Mouse (Mus musculus): ENCODE measurements around the gene Tax1bp3. TPM values are rescaled to one million over a fixed set of nuclear protein-coding genes. Genes with fewer than 3 reads are reported as not detected.

The Tax1bp3 gene
- total RNA-seq (2014; rRNA removed) = 52.2 and 59.5 TPM in 2 replicates
- 122 and 137 TPM in 2 replicates for polyA plus RNA-seq (2015; fragmentation: Nextera tagmentation; extraction: Ambion mirVana)

DNA sequence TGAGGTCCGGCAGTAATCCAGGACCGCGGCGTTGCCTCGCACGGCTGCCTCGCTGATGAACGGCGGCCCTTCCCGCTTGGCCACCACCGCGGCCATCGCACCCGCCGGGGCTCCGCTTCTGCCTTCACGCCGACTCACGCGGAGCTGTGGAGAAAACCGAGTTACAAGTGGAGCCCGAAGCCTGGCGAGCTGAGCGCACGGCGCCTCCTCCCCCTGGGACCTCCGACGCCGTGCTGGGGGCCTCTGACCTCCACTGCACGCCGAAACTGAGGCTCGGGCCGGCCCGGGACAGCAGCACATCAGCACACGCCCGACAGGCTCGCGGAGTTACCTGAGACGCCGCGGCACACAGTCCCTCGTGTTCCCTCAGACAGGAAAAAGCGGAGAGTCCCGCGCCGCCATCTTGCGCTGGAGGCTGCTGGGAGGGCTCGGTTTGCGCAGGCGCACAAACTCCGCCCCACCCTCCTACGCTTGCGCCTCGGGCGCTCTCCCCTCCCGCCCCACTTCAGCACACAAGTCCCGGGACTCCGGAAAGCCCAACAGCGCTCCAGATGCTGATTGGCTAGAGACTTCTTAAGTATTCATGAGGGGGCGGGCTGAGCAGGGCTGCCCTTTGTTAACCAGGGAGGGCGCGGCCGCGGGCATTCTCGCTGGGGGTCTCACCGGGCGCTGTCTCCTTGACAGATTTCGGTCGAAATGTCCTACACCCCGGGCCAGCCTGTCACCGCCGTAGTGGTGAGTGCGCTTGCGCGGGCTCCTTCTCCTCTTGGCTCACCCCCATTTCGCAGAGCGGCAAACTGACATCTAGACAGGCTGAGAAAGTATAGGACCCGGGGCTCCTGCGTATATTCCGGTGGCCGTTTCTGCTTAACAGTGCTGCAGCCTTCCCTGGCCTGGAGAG lies at the start of gene Tax1bp3, which contains the start of gene Emc6:
TSS of gene Tax1bp3 (plus strand) at position 476 of the 901 bp plus-strand sequence.
TSS of gene Emc6 (minus strand) at position 430 of the 901 bp plus-strand sequence.
- H3K9me3 ChIP-seq (ENCODE audit: low read length) = no peaks in the 10 kb centered on the region
- H3K27me3 ChIP-seq (ENCODE audit: insufficient read depth, low read length) = no peaks in the 10 kb centered on the region
- H3K4me3 ChIP-seq (ENCODE audit: low read depth, low read length) = peak within 1 kb of the TSS; percentile 95
- H3K36me3 ChIP-seq (ENCODE audit: insufficient read depth) = peaks cover 19% of the 10 kb centered on the region
- no peak for TF ChIP-seq CTCF (IDR thresholded peaks at IDR 0.05; ENCODE audit: low read depth)
- ATAC-seq = peak; percentile 98
- H3K4me2 ChIP-seq (ENCODE audit: low read depth) = peak within 1 kb of the TSS; percentile 67
- WGBS = 1% methylated on average over 73 of the region's 81 CpGs
- peak within 1 kb of the TSS; percentile 71 for H3K9ac ChIP-seq
- H3K4me1 ChIP-seq (ENCODE audit: insufficient read depth) = peaks cover 20% of the 10 kb centered on the region
- peak within 1 kb of the TSS; percentile 84 for H3K27ac ChIP-seq (ENCODE audit: low read depth, low read length)
- DNase-seq = peak; percentile 98

DNA sequence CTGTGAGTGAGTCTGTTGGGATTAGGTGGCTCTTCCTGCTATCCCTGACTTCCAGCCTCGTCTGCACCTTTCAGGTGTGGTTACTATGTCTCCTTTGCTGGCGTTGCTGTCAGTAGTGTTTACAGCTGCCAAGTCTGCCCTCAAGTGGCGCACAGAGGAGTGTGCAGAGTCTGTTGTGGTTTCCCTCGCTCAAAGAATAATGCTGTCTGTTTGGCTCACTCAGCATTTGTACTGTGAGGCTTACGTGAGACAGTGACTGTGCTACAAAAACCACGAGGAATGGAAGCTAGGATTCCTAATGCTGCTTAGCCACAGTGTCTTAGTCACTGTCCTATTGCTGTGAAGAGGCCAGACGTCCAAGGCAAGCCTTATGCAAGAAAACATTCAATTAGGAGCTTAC lies 45.9 kb upstream of the Tax1bp3 start:
- H3K4me2 ChIP-seq (ENCODE audit: low read depth) = no peak overlapping the region
- peak; percentile 34 for TF ChIP-seq CTCF (IDR thresholded peaks at IDR 0.05; ENCODE audit: low read depth)
- no peak overlapping the region for H3K4me3 ChIP-seq (ENCODE audit: low read depth, low read length)
- H3K27me3 ChIP-seq (ENCODE audit: insufficient read depth, low read length) = no peaks in the 10 kb centered on the region
- ATAC-seq (no peak; the same call in 1 of the 2 replicates), DNase-seq (no peak)
- H3K9ac ChIP-seq = no peak overlapping the region
- H3K36me3 ChIP-seq (ENCODE audit: insufficient read depth) = no peaks in the 10 kb centered on the region
- WGBS = 82% methylated on average over 7 of the region's 7 CpGs
- H3K4me1 ChIP-seq (ENCODE audit: insufficient read depth) = no peaks in the 10 kb centered on the region
- no peaks in the 10 kb centered on the region for H3K9me3 ChIP-seq (ENCODE audit: low read length)
- H3K27ac ChIP-seq (ENCODE audit: low read depth, low read length) = no peak overlapping the region

DNA sequence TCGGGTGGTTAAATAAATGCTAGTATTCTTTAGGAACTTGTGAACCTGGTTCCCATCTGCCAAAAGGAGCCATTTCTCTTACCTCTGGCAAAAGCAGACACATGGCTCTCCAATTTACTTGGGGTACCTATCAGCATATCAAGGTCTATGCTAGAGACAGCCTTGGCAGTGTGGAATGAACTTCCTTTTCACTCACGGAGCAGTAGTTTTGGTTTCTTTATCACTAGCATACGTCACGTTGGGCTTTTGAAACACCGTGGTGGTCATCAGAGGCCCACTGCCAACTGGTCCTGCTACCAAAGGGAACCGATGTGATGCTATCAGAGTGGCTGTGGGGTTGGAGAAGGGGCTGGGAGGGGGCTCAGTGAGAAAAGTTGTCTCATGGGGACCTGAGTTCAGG lies 43.9 kb upstream of the Tax1bp3 start:
- no peaks in the 10 kb centered on the region for H3K36me3 ChIP-seq (ENCODE audit: insufficient read depth)
- ATAC-seq = no peak
- H3K27ac ChIP-seq (ENCODE audit: low read depth, low read length) = no peak overlapping the region
- no peak overlapping the region for H3K9ac ChIP-seq
- H3K27me3 ChIP-seq (ENCODE audit: insufficient read depth, low read length) = no peaks in the 10 kb centered on the region
- H3K9me3 ChIP-seq (ENCODE audit: low read length) = no peaks in the 10 kb centered on the region
- no peak for DNase-seq
- no peak overlapping the region for H3K4me2 ChIP-seq (ENCODE audit: low read depth)
- WGBS = 99% methylated on average over 6 of the region's 6 CpGs
- TF ChIP-seq CTCF (IDR thresholded peaks at IDR 0.05; ENCODE audit: low read depth) = no peak
- no peaks in the 10 kb centered on the region for H3K4me1 ChIP-seq (ENCODE audit: insufficient read depth)
- H3K4me3 ChIP-seq (ENCODE audit: low read depth, low read length) = no peak overlapping the region

DNA sequence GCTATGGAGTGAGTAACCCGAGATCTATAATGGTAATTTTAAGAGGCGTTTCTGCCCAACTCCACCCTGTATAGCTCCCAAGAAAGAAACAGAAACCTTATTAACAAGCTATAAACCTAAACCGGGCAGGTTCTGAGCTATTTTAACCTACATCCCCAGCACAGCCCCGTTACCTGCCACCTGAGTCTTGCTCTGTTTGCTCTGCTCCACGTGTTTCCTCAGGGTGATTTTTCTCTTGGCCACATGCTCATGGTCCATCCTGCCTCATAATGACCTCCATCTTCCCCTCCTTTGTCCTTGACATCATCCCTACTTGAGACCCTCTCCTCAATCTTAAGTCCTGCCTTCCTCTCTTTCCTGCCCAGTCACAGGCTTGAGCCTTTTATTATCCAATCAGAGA lies 42.7 kb upstream of the Tax1bp3 start:
- 96% methylated on average over 5 of the region's 5 CpGs for whole genome bisulfite sequencing

DNA sequence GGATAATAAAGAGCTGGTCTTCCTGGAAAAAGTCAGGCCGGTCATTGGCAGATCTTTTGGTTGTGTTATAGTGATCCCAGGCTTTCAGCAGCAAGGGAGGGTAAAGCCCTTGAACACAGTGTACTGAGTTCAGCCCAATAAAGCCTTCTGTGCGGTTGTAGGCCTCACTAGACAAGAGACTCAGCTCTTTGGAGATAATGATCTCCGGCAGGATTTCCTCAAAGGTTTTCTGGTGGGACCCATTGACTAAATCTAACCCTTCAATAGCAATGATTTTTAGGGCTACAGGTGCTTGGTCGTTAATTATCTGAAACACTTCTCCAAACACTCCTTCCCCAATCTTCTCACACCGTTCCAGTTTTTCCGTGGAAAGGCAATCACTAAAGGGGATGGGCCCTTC lies 40.3 kb upstream of the Tax1bp3 start:
- no peak overlapping the region for H3K27ac ChIP-seq (ENCODE audit: low read depth, low read length)
- ATAC-seq = no peak
- no peaks in the 10 kb centered on the region for H3K27me3 ChIP-seq (ENCODE audit: insufficient read depth, low read length)
- H3K4me1 ChIP-seq (ENCODE audit: insufficient read depth) = no peaks in the 10 kb centered on the region
- no peaks in the 10 kb centered on the region for H3K9me3 ChIP-seq (ENCODE audit: low read length)
- DNase-seq = no peak
- no peak overlapping the region for H3K4me3 ChIP-seq (ENCODE audit: low read depth, low read length)
- H3K4me2 ChIP-seq (ENCODE audit: low read depth) = 0 out of 2 replicates have a peak overlapping the region, but pooled peaks have one; percentile 77
- no peak for TF ChIP-seq CTCF (IDR thresholded peaks at IDR 0.05; ENCODE audit: low read depth)
- H3K9ac ChIP-seq = no peak overlapping the region
- WGBS = 84% methylated on average over 6 of the region's 6 CpGs
- H3K36me3 ChIP-seq (ENCODE audit: insufficient read depth) = no peaks in the 10 kb centered on the region

More for the DNA sequence above, 42.7 kb upstream of the Tax1bp3 start:
- Histone ChIP-seq H3K27ac (ENCODE audit: low read depth, low read length) (no peak overlapping the region), H3K4me1 (ENCODE audit: insufficient read depth) (no peaks in the 10 kb centered on the region), H3K27me3 (ENCODE audit: insufficient read depth, low read length) (no peaks in the 10 kb centered on the region), H3K9ac (no peak overlapping the region), H3K9me3 (ENCODE audit: low read length) (no peaks in the 10 kb centered on the region), H3K4me2 (ENCODE audit: low read depth) (no peak overlapping the region), H3K36me3 (ENCODE audit: insufficient read depth) (no peaks in the 10 kb centered on the region), H3K4me3 (ENCODE audit: low read depth, low read length) (no peak overlapping the region)
- no peak for ATAC-seq
- no peak for TF ChIP-seq CTCF (IDR thresholded peaks at IDR 0.05; ENCODE audit: low read depth)
- no peak for DNase-seq

DNA sequence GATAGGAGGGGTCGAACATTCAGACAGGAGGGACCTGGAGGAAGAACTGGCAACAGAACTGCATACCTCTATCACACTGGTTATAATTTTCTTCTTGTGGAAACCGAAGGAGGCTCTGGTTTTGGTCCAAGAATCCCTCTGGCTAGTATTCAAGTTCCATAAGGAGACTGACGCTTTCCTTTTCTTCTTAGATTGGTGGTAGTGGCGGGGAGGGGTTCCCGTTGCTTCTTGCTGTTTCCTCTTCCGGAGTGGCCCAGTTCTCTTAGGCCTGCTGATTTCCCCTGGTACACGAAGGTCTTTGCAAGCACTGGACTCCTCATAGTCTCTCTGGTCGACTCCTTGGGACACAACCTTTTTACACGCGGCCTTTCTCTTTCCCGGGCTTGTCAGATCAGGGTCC lies 39.8 kb upstream of the Tax1bp3 start:
- DNase-seq (no peak), ATAC-seq (no peak)
- no peaks in the 10 kb centered on the region for H3K9me3 ChIP-seq (ENCODE audit: low read length)
- H3K27me3 ChIP-seq (ENCODE audit: insufficient read depth, low read length) = no peaks in the 10 kb centered on the region
- no peaks in the 10 kb centered on the region for H3K4me1 ChIP-seq (ENCODE audit: insufficient read depth)
- H3K4me2 ChIP-seq (ENCODE audit: low read depth) = peak overlapping the region; percentile 77
- TF ChIP-seq CTCF (IDR thresholded peaks at IDR 0.05; ENCODE audit: low read depth) = no peak
- peak overlapping the region; percentile 49; the same call in 1 of the 2 replicates for H3K9ac ChIP-seq
- 35% methylated on average over 11 of the region's 11 CpGs for WGBS
- no peaks in the 10 kb centered on the region for H3K36me3 ChIP-seq (ENCODE audit: insufficient read depth)
- peak overlapping the region; percentile 74 for H3K4me3 ChIP-seq (ENCODE audit: low read depth, low read length)
- H3K27ac ChIP-seq (ENCODE audit: low read depth, low read length) = no peak overlapping the region
